Mouse (Mus musculus): Measurements from ENCODE around the gene Grap2.

Gene Grap2

GRCm38 (mm10) chr15:80572291-80572690 is at the start of gene Grap2:
Grap2 (plus strand) TSS chr15:80572594.
- in situ Hi-C loops (cut with MboI, MseI): no loop called here

GRCm38 (mm10) chr15:80529955-80530869 is 42.2 kb upstream of the Grap2 start:
- in situ Hi-C loops (cut with MboI, MseI): no loop called here

- in situ Hi-C loops (cut with MboI, MseI): no loop called here
Observed at GRCm38 (mm10) chr15:80531026-80531425, 41.4 kb upstream of the Grap2 start.

GRCm38 (mm10) chr15:80532281-80533072 is 39.9 kb upstream of the Grap2 start:
- in situ Hi-C loops (cut with MboI, MseI): no loop called here

GRCm38 (mm10) chr15:80533274-80533673 is 39.1 kb upstream of the Grap2 start:
- in situ Hi-C loops (cut with MboI, MseI): no loop called here

- in situ Hi-C loops (cut with MboI, MseI): no loop called here
Observed at GRCm38 (mm10) chr15:80536051-80536450, 36.3 kb upstream of the Grap2 start.

- in situ Hi-C loops (cut with MboI, MseI): no loop called here
Observed at GRCm38 (mm10) chr15:80538075-80538474, 34.3 kb upstream of the Grap2 start.

- in situ Hi-C loops (cut with MboI, MseI): no loop called here
Observed at GRCm38 (mm10) chr15:80538671-80539340, 33.6 kb upstream of the Grap2 start.

GRCm38 (mm10) chr15:80544115-80544514 is 28.3 kb upstream of the Grap2 start:
- in situ Hi-C loops (cut with MboI, MseI): no loop called here

- in situ Hi-C loops (cut with MboI, MseI): no loop called here
Observed at GRCm38 (mm10) chr15:80545430-80545829, 27.0 kb upstream of the Grap2 start.

GRCm38 (mm10) chr15:80554860-80555822 is 17.3 kb upstream of the Grap2 start:
- in situ Hi-C loops (cut with MboI, MseI): loop anchor here (10.0 kb wide), 1 partner anchor 460 kb away; the partner anchor contains the start of genes Rpl3 and Syngr1

- in situ Hi-C loops (cut with MboI, MseI): loop anchor here (10.0 kb wide), 1 partner anchor 461 kb away; the partner anchor contains the start of genes Rpl3 and Syngr1
Observed at GRCm38 (mm10) chr15:80556021-80556420, 16.4 kb upstream of the Grap2 start.

- in situ Hi-C loops (cut with MboI, MseI): loop anchor here (10.0 kb wide), 1 partner anchor 463 kb away; the partner anchor contains the start of genes Rpl3 and Syngr1
Observed at GRCm38 (mm10) chr15:80557745-80558144, 14.6 kb upstream of the Grap2 start.

GRCm38 (mm10) chr15:80559534-80559933 is 12.9 kb upstream of the Grap2 start:
- in situ Hi-C loops (cut with MboI, MseI): loop anchor here (10.0 kb wide), 1 partner anchor 465 kb away; the partner anchor contains the start of genes Rpl3 and Syngr1

- in situ Hi-C loops (cut with MboI, MseI): loop anchor here (10.0 kb wide), 1 partner anchor 465 kb away; the partner anchor contains the start of genes Rpl3 and Syngr1
Observed at GRCm38 (mm10) chr15:80559978-80560377, 12.4 kb upstream of the Grap2 start.

- in situ Hi-C loops (cut with MboI, MseI): no loop called here
Observed at GRCm38 (mm10) chr15:80560646-80561580, 11.5 kb upstream of the Grap2 start.

- in situ Hi-C loops (cut with MboI, MseI): no loop called here
Observed at GRCm38 (mm10) chr15:80562446-80562845, 9.9 kb upstream of the Grap2 start.

- in situ Hi-C loops (cut with MboI, MseI): no loop called here
Observed at GRCm38 (mm10) chr15:80563634-80564208, 8.7 kb upstream of the Grap2 start.
